In genomic region chr10:37667031-37667745, GRCm38 (mm10) we compare ENCODE assay signal across 16 mouse cellular contexts.
DNase-seq lines count a peak whose midpoint lies in the region; ATAC-seq lines count a peak whose summit lies in the region.
"Had no signal": no experiment of that assay in that cellular context is flagged by ENCODE, and none has a peak within 500 bp of the region (broad histone marks: within the 10 kb centered on the region; RNA-seq: fewer than 3 reads in every experiment).

No protein-coding gene starts in this region.

- 18% methylated on average over 7 of the region's 7 CpGs for WGBS in forebrain, embryonic 16.5 days
- WGBS in midbrain, embryonic 15.5 days = 11% methylated on average over 7 of the region's 7 CpGs

- H3K27ac ChIP-seq in forebrain, embryonic 16.5 days (ENCODE audit: low read length) = no peak overlapping the region
- no peak overlapping the region for H3K27ac ChIP-seq in midbrain, embryonic 15.5 days
- H3K27ac ChIP-seq: heart, embryonic 10.5 days; layer of hippocampus, adult 2 months had no signal

- peak; percentile 72 for ATAC-seq in forebrain, embryonic 16.5 days
- ATAC-seq in midbrain, embryonic 15.5 days (replicated peaks) = peak; percentile 63

- no peak overlapping the region for H3K4me3 ChIP-seq in forebrain, embryonic 16.5 days (replicated peaks; ENCODE audit: low read length)
- no peak overlapping the region for H3K4me3 ChIP-seq in midbrain, embryonic 15.5 days
- H3K4me3 ChIP-seq: erythroblast, embryonic 14.5 days; heart, embryonic 10.5 days; layer of hippocampus, adult 2 months had no signal

- H3K36me3 ChIP-seq in forebrain, embryonic 16.5 days (ENCODE audit: control insufficient read depth, insufficient read depth) = no peaks in the 10 kb centered on the region
- no peaks in the 10 kb centered on the region for H3K36me3 ChIP-seq in midbrain, embryonic 15.5 days (replicated peaks)
- H3K36me3 ChIP-seq: heart, embryonic 10.5 days had no signal

- no peaks in the 10 kb centered on the region for H3K27me3 ChIP-seq in forebrain, embryonic 16.5 days (replicated peaks; ENCODE audit: control insufficient read depth, insufficient read depth, low read length)
- no peaks in the 10 kb centered on the region for H3K27me3 ChIP-seq in midbrain, embryonic 15.5 days (replicated peaks)

- peaks cover 4% of the 10 kb centered on the region; the same call in 1 of the 2 replicates for H3K4me1 ChIP-seq in forebrain, embryonic 16.5 days (replicated peaks; ENCODE audit: control insufficient read depth, insufficient read depth, low read length)
- H3K4me1 ChIP-seq in midbrain, embryonic 15.5 days = peaks cover 4% of the 10 kb centered on the region
- H3K4me1 ChIP-seq: heart, embryonic 10.5 days had no signal

- H3K4me2 ChIP-seq in forebrain, embryonic 16.5 days (ENCODE audit: low read length) = no peak overlapping the region
- H3K4me2 ChIP-seq in midbrain, embryonic 15.5 days = no peak overlapping the region

- no peaks in the 10 kb centered on the region for H3K9me3 ChIP-seq in forebrain, embryonic 16.5 days (ENCODE audit: control insufficient read depth, low read length)
- no peaks in the 10 kb centered on the region for H3K9me3 ChIP-seq in midbrain, embryonic 15.5 days
- H3K9me3 ChIP-seq: heart, embryonic 10.5 days had no signal

- DNase-seq in heart, adult 11 months = peak; percentile 45
- no peak for DNase-seq in heart, adult 8-10 months (ENCODE audit: low spot score)
- peak; percentile 70 for DNase-seq in embryo, embryonic 10.5 days (ENCODE audit: low spot score)
- no peak for DNase-seq in adrenal gland, postnatal 14 days
- no peak for DNase-seq in gastrocnemius, adult 8-10 months (ENCODE audit: low spot score in 2 of 2)
- no peak for DNase-seq in cerebellum, postnatal 4 days (ENCODE audit: low spot score in 2 of 2)
- DNase-seq: adrenal gland, postnatal 10 days; heart, postnatal 36 days; kidney, adult 2 months; liver; lung, adult 2 months had no signal

- no peak overlapping the region for H3K9ac ChIP-seq in forebrain, embryonic 16.5 days (replicated peaks; ENCODE audit: low read depth, low read length)
- no peak overlapping the region for H3K9ac ChIP-seq in midbrain, embryonic 15.5 days

Comparison
In these comparisons a context has a peak if more than half of its experiments do, and no peak if none do; other contexts are left out.
1. DNase-seq: peak in heart, adult 11 months (single experiment) and embryo, embryonic 10.5 days (single experiment); none in heart, adult 8-10 months (single experiment), adrenal gland, postnatal 14 days (single experiment), gastrocnemius, adult 8-10 months (0 of 2) and cerebellum, postnatal 4 days (0 of 2).